Mouse (Mus musculus) hindbrain, embryonic 13.5 days (tissue): ENCODE measurements at regions not wholly inside any gene's neighbourhood (a gene's known extent, or its start where the extent isn't known, plus 50 kb on each side); places are given as distances from the start of the nearest gene placed in this dataset.

ENCODE experiments used
- ATAC-seq: fragments of 200-750 bp; cut with Nextera tagmentation; 2 replicates; pipeline ENCODE4 v1.8.0; 2017; ENCODE audit warnings: moderate TSS enrichment; ENCODE audit not compliant: low FRiP score
- H3K27ac ChIP-seq: fragments of 300-500 bp; sonication (generic); 2 replicates; pipeline ENCODE4 v1.5.1; 2015; ENCODE audit warnings: inconsistent platforms, mild to moderate bottlenecking, moderate library complexity
- H3K27me3 ChIP-seq: fragments of 300-500 bp; sonication (generic); 2 replicates; pipeline ENCODE4 v1.6.1; 2015; ENCODE audit warnings: mild to moderate bottlenecking, inconsistent platforms
- H3K36me3 ChIP-seq: fragments of 300-500 bp; sonication (generic); 2 replicates; pipeline ENCODE4 v1.6.1; 2015; ENCODE audit warnings: mild to moderate bottlenecking, inconsistent platforms
- H3K4me1 ChIP-seq: fragments of 300-500 bp; sonication (generic); replicated peaks from 2 replicates; pipeline ENCODE4 v1.6.1; 2015; ENCODE audit warnings: inconsistent platforms
- H3K4me2 ChIP-seq: fragments of 300-500 bp; sonication (generic); 2 replicates; pipeline ENCODE4 v1.6.1; 2015; ENCODE audit warnings: inconsistent platforms, mild to moderate bottlenecking, moderate library complexity
- H3K4me3 ChIP-seq: fragments of 300-500 bp; sonication (generic); 2 replicates; pipeline ENCODE4 v1.5.1; 2015; ENCODE audit warnings: mild to moderate bottlenecking, inconsistent platforms
- H3K9ac ChIP-seq: fragments of 300-500 bp; sonication (generic); 2 replicates; pipeline ENCODE4 v1.6.1; 2015; ENCODE audit warnings: mild to moderate bottlenecking, inconsistent platforms
- H3K9me3 ChIP-seq: fragments of 300-500 bp; sonication (generic); 2 replicates; pipeline ENCODE4 v1.6.1; 2016; ENCODE audit warnings: inconsistent platforms
- WGBS: fragments of 180-500 bp; shearing (Covaris S2); methylation state at CpG from one replicate; pipeline ENCODE4 v1.1.7; 2015; 5-methylcytosine and 5-hydroxymethylcytosine counted together

DNA sequence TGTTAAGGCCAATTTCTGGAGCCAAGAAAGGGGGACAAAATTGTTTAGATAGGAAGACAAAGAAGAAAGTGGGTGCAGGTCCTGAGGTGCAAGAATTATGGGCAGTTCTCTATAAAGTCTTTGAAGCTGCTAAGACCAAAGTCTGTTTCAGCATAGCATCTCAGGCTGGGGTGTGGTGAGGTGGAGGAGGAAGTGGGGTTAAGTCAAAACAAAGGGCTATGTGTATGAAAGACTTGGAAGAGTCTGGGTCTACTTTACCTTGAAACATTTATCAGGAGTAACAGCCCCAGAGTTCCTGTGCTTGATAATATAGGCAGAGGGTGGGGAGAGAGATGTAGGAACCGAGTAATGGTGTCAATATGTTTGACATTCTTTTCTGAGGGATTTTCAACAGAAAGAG, 125.4 kb upstream of the Tex13c2 start:
- no peak overlapping the region for H3K4me3 ChIP-seq
- H3K4me2 ChIP-seq: no peak overlapping the region
- H3K36me3 ChIP-seq: no peaks in the 10 kb centered on the region
- no peaks in the 10 kb centered on the region for H3K9me3 ChIP-seq
- H3K4me1 ChIP-seq: peaks cover 10% of the 10 kb centered on the region
- ATAC-seq: no peak
- WGBS: 72% methylated on average over 1 of the region's 1 CpGs
- no peak overlapping the region for H3K9ac ChIP-seq
- no peaks in the 10 kb centered on the region for H3K27me3 ChIP-seq
- H3K27ac ChIP-seq: no peak overlapping the region

DNA sequence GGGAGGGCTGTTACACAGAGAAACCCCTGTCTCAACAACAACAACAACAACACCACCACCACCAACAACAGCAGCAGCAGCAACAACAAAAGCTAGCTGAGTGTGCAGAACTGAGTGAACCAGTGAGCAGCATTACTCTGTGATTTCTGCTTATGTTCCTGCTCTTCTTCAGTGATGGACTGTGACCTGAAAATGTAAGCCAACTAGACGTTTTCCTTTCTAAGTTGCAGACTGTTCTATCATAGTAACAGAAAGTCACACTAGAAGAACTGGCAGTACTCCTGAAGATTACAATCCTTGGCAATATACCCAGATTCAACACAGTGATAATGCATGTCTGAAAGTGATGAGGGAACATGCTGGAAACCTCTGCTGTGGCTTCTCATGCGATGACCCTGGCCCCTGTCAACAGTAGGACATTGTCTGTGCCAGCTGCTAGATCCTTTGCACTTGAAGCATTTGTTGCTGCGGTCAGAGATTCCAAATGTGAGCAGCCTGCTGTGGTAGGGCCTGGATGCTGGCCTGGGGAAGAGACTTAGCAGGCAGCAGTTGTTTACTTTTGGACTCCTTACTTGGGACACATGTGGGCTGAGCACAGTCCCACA, 115.6 kb upstream of the Tex13c2 start:
- Histone ChIP-seq H3K4me2 (no peak overlapping the region), H3K36me3 (no peaks in the 10 kb centered on the region), H3K9ac (no peak overlapping the region), H3K9me3 (no peaks in the 10 kb centered on the region), H3K4me1 (no peaks in the 10 kb centered on the region), H3K4me3 (no peak overlapping the region), H3K27ac (no peak overlapping the region), H3K27me3 (no peaks in the 10 kb centered on the region)
- 70% methylated on average over 3 of the region's 3 CpGs for WGBS
- no peak for ATAC-seq

DNA sequence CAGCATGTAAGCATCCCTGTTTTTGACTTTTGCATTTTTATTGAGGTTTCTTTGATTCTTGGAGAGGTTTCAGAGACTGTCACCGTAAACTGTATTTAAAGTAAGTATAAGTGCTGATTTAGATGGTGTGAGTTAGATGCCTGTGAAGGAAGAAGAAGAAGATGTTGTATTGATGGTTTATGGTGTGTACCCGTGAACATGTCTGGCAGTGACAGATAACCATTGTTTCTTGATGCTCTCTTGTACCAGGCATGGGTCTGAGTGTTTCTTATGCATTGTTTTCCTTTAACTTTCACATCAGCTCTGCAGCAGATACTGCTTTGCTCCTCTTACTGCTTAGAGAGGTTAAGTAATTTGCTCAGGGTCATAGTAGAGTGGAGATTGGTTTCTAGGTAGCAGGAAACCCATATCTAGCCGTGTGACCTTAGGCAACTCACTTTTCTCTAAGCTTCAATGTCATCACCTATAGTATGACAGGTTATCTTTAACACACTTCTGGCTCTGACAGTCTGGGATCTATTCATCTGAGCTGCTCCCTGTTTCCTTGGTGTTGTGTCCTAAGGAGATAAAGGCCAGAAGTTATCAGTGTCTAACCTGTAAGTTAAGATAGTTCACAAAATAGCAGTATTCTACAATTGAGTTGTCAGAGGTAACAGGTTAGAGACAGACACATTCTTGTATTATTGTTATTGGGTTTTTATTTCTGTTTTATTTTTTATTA, 95.5 kb upstream of the Tex13c2 start:
- no peak for ATAC-seq
- H3K4me3 ChIP-seq: no peak overlapping the region
- H3K9ac ChIP-seq: no peak overlapping the region
- no peak overlapping the region for H3K27ac ChIP-seq
- no peaks in the 10 kb centered on the region for H3K36me3 ChIP-seq
- H3K27me3 ChIP-seq: no peaks in the 10 kb centered on the region
- H3K9me3 ChIP-seq: no peaks in the 10 kb centered on the region
- no peaks in the 10 kb centered on the region for H3K4me1 ChIP-seq
- WGBS: 81% methylated on average over 3 of the region's 3 CpGs
- no peak overlapping the region for H3K4me2 ChIP-seq

DNA sequence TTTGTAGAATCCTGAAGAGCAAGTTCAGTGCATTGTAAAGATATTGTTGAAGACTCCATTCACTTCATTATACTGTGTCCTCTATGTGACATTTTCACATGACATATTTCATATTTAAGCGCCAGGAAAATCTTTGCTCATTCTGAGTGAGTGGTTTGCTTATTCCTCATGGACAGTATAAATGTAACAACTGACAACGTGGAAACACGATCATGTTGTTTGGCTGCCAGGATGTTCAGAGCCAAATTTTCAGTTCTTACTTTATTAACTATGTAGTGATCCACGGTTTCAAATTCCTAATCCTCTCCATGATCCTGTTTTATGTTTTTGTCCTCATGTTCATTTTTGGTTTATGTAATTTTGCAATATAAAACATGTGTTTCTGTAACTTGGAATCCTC, 93.0 kb upstream of the Tex13c2 start:
- ATAC-seq: no peak
- Histone ChIP-seq H3K4me2 (no peak overlapping the region), H3K36me3 (no peaks in the 10 kb centered on the region), H3K9ac (no peak overlapping the region), H3K9me3 (no peaks in the 10 kb centered on the region), H3K4me3 (no peak overlapping the region), H3K27ac (no peak overlapping the region), H3K27me3 (no peaks in the 10 kb centered on the region), H3K4me1 (no peaks in the 10 kb centered on the region)
- WGBS: 90% methylated on average over 4 of the region's 4 CpGs

DNA sequence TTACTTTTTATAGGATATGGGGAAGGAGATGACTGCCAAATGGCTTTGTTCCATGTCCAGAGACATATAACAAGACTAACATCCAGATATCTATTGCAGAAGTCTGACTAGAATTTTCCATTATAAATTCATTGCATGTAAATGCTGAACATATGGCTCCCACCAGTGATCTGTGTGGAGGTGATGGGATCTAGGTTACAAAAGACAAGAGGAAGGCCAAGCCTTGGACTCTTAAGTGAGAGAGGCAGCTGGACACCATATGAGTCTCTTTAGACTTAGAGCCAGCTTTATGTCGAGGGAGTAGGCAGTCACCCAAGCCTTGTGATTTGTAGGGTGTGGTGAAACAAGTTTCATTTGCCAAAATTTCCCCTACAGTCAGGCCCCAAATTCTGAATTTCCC, 90.7 kb upstream of the Tex13c2 start:
- no peaks in the 10 kb centered on the region for H3K36me3 ChIP-seq
- no peaks in the 10 kb centered on the region for H3K27me3 ChIP-seq
- no peak overlapping the region for H3K4me3 ChIP-seq
- no peak for ATAC-seq
- H3K4me2 ChIP-seq: no peak overlapping the region
- H3K9ac ChIP-seq: no peak overlapping the region
- no peaks in the 10 kb centered on the region for H3K9me3 ChIP-seq
- no peaks in the 10 kb centered on the region for H3K4me1 ChIP-seq
- WGBS: 61% methylated on average over 1 of the region's 1 CpGs
- H3K27ac ChIP-seq: no peak overlapping the region

DNA sequence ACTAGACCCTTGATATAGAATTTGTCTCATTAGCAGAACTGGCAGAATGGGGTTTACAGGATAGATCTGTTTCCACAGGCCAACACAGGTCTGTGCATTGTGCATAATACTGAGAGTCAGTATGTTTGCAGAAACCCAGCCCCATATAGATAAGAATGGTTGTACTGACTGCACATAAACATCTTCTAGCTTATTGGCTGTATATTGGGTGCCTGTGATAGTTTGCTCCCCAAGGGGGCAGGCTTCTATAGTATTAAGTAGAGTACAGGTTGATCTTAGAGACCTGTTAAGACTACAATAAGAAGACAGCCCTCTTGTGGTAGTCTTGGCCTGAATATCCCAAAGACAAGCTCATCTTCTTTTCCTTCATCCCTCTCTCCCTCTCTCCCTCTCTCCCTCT, 90.1 kb upstream of the Tex13c2 start:
- Histone ChIP-seq H3K36me3 (no peaks in the 10 kb centered on the region), H3K9me3 (no peaks in the 10 kb centered on the region), H3K27ac (no peak overlapping the region), H3K9ac (no peak overlapping the region), H3K4me3 (no peak overlapping the region), H3K4me1 (no peaks in the 10 kb centered on the region), H3K4me2 (no peak overlapping the region), H3K27me3 (no peaks in the 10 kb centered on the region)
- ATAC-seq: no peak

DNA sequence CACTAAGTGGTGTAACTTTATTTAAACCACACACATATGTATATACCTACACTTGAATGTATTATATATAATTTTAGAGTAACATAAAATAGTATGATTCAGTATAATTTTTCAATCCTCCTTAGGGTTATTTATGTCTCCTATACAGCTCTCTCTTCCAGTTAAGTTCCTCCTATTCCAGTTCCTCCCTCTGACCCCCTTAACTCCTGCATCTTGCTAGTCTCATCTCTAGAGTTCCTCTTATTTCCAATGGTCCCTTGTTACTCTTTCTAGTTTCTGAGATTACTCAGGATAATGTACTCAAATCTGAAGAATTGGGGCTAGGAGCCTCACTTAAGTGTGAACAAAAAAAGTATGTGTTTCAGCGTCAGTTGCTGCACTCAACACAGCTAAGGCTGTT, 88.4 kb upstream of the Tex13c2 start:
- Histone ChIP-seq H3K9ac (no peak overlapping the region), H3K9me3 (no peaks in the 10 kb centered on the region), H3K4me3 (no peak overlapping the region), H3K27me3 (no peaks in the 10 kb centered on the region), H3K4me2 (no peak overlapping the region), H3K27ac (no peak overlapping the region), H3K4me1 (no peaks in the 10 kb centered on the region), H3K36me3 (no peaks in the 10 kb centered on the region)
- no peak for ATAC-seq
- WGBS: 70% methylated on average over 1 of the region's 1 CpGs

DNA sequence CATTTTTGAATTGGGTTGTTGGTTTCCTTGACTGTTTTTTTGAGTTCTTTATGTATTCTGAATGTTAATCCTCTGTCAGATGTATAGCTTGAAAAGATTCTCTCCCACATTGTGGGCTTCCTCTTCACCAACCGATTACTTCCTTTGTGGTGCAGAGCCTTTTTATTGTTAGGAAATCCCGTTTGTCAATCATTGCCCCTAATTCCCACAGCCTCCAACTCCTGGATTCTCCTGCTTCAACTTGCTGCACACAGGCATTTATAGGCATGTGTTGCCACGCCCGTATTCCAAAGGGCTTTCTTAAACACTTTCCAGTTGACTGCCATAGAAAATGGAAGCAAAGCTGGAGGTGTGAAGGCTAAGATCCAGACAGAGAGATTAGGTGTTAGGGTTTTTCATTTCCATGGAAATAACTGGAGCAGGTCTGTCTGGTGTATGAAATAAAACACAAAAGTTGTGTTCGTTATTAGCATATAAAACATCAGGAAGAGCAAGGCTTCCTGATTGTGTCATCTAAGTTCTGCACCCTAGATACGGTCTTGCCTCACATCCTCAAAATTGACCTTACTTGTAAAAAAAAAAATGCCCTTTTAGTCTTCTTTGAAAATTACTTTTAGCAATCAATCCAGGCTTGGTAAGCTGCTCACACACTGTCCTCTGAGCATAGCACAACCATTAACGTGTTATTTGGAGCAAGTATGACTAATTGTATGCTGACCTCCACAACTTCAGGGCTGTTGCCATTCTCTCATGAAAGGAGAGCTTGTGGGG, 87.7 kb upstream of the Tex13c2 start:
- 51% methylated on average over 7 of the region's 7 CpGs for WGBS
- Histone ChIP-seq H3K4me3 (no peak overlapping the region), H3K27me3 (no peaks in the 10 kb centered on the region), H3K9me3 (no peaks in the 10 kb centered on the region), H3K27ac (no peak overlapping the region), H3K4me1 (no peaks in the 10 kb centered on the region), H3K9ac (no peak overlapping the region), H3K36me3 (no peaks in the 10 kb centered on the region), H3K4me2 (no peak overlapping the region)
- ATAC-seq: no peak

DNA sequence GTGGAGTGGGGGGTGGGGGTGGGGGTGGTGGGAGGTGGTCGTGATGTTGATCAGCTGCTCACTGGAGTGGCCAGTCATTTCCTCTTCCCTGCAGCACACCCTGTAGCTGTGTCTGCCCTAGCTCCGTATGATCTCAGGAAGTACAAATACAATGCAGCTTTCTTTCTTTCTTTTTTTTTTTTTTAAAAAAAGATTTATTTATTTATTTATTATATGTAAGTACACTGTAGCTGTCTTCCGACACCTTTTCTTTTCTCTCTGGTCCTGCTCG, 87.2 kb upstream of the Tex13c2 start:
- no peak overlapping the region for H3K9ac ChIP-seq

DNA sequence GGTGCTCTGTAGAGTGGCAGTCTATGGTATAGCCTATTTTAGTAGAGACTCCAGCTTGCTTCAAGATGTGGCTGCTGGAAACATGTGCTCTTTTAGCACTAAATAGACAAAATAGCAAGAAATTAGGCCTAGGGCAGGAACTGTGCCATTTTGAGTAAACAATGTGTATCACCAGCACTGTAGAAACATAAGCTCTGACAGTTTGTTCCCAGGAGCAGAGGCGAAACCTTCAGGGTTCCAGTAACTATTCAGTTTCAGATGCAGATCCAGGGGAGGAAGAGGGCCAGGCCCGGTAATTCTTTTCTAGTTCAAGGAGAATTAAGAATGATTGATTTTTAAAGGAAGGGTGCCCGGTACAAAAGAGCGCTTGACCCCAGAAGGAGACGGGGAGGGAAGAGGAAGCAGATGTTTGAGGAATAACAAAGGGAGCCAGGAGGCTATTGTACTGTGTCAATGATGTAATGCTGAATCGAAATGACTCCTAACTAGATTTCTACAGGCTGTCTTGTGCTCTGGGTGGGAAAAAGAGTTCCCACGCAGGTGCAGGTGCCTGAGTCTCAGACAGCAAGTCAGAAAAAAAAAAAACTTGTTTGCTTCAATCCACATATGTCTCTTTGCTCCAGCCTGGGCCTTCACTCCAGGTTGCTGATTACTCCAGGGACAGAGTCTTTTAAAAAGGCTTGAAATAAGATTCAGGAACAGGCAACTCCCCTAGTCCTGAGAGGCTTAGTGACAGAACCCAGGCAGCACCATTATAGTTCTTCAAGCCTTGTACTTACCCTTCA, 57.4 kb upstream of the Tex13c2 start:
- Histone ChIP-seq H3K4me2 (no peak overlapping the region), H3K4me3 (no peak overlapping the region), H3K9ac (no peak overlapping the region), H3K9me3 (no peaks in the 10 kb centered on the region), H3K27ac (no peak overlapping the region), H3K4me1 (no peaks in the 10 kb centered on the region), H3K36me3 (no peaks in the 10 kb centered on the region), H3K27me3 (no peaks in the 10 kb centered on the region)
- no peak for ATAC-seq
- WGBS: 17% methylated on average over 7 of the region's 7 CpGs

More for the DNA sequence above, 87.2 kb upstream of the Tex13c2 start:
- Histone ChIP-seq H3K4me3 (no peak overlapping the region), H3K27ac (no peak overlapping the region), H3K9me3 (no peaks in the 10 kb centered on the region), H3K27me3 (no peaks in the 10 kb centered on the region), H3K36me3 (no peaks in the 10 kb centered on the region), H3K4me2 (no peak overlapping the region), H3K4me1 (no peaks in the 10 kb centered on the region)
- no peak for ATAC-seq
- WGBS: 59% methylated on average over 4 of the region's 4 CpGs
